Mouse (Mus musculus): ENCODE results near the gene Dnah5. TPM values are rescaled to one million over a fixed set of nuclear protein-coding genes. Genes with fewer than 3 reads are reported as not detected.

Dnah5 gene
- total and polyA plus RNA-seq, 2 experiments from 2014 or later, result under 0.01 TPM; not detected in 1

- Histone ChIP-seq H3K9ac (replicated peaks; ENCODE audit: low read depth, low read length) (no peak overlapping the region), H3K27me3 (ENCODE audit: control insufficient read depth, insufficient read depth, low read length) (no peaks in the 10 kb centered on the region), H3K36me3 (replicated peaks; ENCODE audit: control insufficient read depth, insufficient read depth, low read length) (no peaks in the 10 kb centered on the region), H3K4me2 (ENCODE audit: low read depth, low read length) (no peak overlapping the region), H3K4me3 (ENCODE audit: low read depth, low read length) (no peak overlapping the region), H3K4me1 (ENCODE audit: control insufficient read depth, insufficient read depth) (no peaks in the 10 kb centered on the region), H3K27ac (ENCODE audit: low read depth) (no peak overlapping the region), H3K9me3 (replicated peaks; ENCODE audit: control insufficient read depth, low read length) (no peaks in the 10 kb centered on the region)
- TF ChIP-seq CTCF (IDR thresholded peaks at IDR 0.05; ENCODE audit: low read depth) (no peak), EP300 (IDR thresholded peaks at IDR 0.05; ENCODE audit: low read depth) (no peak)
- 54% methylated on average over 6 of the region's 6 CpGs for WGBS
- DNase-seq (ENCODE audit: low spot score), result no peak
- no peak for ATAC-seq (ENCODE audit: insufficient read depth, low read depth)
Measured at GRCm38 (mm10) chr15:28473749-28474390, 270.3 kb downstream of the Dnah5 start.

GRCm38 (mm10) chr15:28502820-28503219 is 299.3 kb downstream of the Dnah5 start:
- no peaks in the 10 kb centered on the region for H3K36me3 ChIP-seq (replicated peaks; ENCODE audit: control insufficient read depth, insufficient read depth, low read length)
- no peak for DNase-seq (ENCODE audit: low spot score)
- TF ChIP-seq CTCF (IDR thresholded peaks at IDR 0.05; ENCODE audit: low read depth) (no peak), EP300 (IDR thresholded peaks at IDR 0.05; ENCODE audit: low read depth) (no peak)
- no peak overlapping the region for H3K27ac ChIP-seq (ENCODE audit: low read depth)
- no peak for ATAC-seq (ENCODE audit: insufficient read depth, low read depth)
- H3K9me3 ChIP-seq (replicated peaks; ENCODE audit: control insufficient read depth, low read length), result no peaks in the 10 kb centered on the region
- H3K27me3 ChIP-seq (ENCODE audit: control insufficient read depth, insufficient read depth, low read length), result no peaks in the 10 kb centered on the region
- no peak overlapping the region for H3K4me3 ChIP-seq (ENCODE audit: low read depth, low read length)
- no peak overlapping the region for H3K4me2 ChIP-seq (ENCODE audit: low read depth, low read length)
- WGBS, result 46% methylated on average over 4 of the region's 4 CpGs
- no peaks in the 10 kb centered on the region for H3K4me1 ChIP-seq (ENCODE audit: control insufficient read depth, insufficient read depth)
- no peak overlapping the region for H3K9ac ChIP-seq (replicated peaks; ENCODE audit: low read depth, low read length)

- 52% methylated on average over 4 of the region's 4 CpGs for WGBS
- no peaks in the 10 kb centered on the region for H3K9me3 ChIP-seq (replicated peaks; ENCODE audit: control insufficient read depth, low read length)
- no peak overlapping the region for H3K27ac ChIP-seq (ENCODE audit: low read depth)
- ATAC-seq (ENCODE audit: insufficient read depth, low read depth) (no peak), DNase-seq (ENCODE audit: low spot score) (no peak)
- TF ChIP-seq EP300 (IDR thresholded peaks at IDR 0.05; ENCODE audit: low read depth), result no peak
- no peak for TF ChIP-seq CTCF (IDR thresholded peaks at IDR 0.05; ENCODE audit: low read depth)
- no peak overlapping the region for H3K4me2 ChIP-seq (ENCODE audit: low read depth, low read length)
- H3K27me3 ChIP-seq (ENCODE audit: control insufficient read depth, insufficient read depth, low read length), result no peaks in the 10 kb centered on the region
- H3K9ac ChIP-seq (replicated peaks; ENCODE audit: low read depth, low read length), result no peak overlapping the region
- H3K4me3 ChIP-seq (ENCODE audit: low read depth, low read length), result no peak overlapping the region
- H3K4me1 ChIP-seq (ENCODE audit: control insufficient read depth, insufficient read depth), result no peaks in the 10 kb centered on the region
- no peaks in the 10 kb centered on the region for H3K36me3 ChIP-seq (replicated peaks; ENCODE audit: control insufficient read depth, insufficient read depth, low read length)
Measured at GRCm38 (mm10) chr15:28515176-28515575, 311.6 kb downstream of the Dnah5 start.

Other genes with a start within 250 kb of the Dnah5 start
- gene Trio, start 177.9 kb upstream of the Dnah5 start, total RNA-seq (2014; rRNA removed; ENCODE audit: low replicate concordance), result 74.8 and 77.2 TPM in 2 replicates
- gene Trio, start 177.9 kb upstream of the Dnah5 start, polyA plus RNA-seq (2015; fragmentation: Nextera tagmentation; extraction: Ambion mirVana), result 10.1 and 11.0 TPM in 2 replicates

Measured in heart, postnatal 0 days (tissue).